ENCODE assay signal across 22 mouse cellular contexts in genomic region chr5:134613727-134614126, GRCm38 (mm10). TPM values are rescaled to one million over a fixed set of nuclear protein-coding genes. Genes with fewer than 3 reads are reported as not detected.
DNase-seq lines count a peak whose midpoint lies in the region; ATAC-seq and TF ChIP-seq lines count a peak whose summit lies in the region.
"Had no signal": no experiment of that assay in that cellular context is flagged by ENCODE, and none has a peak within 500 bp of the region (broad histone marks: within the 10 kb centered on the region; RNA-seq: fewer than 3 reads in every experiment).

No protein-coding gene starts in this region.

- 0 out of 2 replicates have a peak, but pooled peaks have one; percentile 5 for TF ChIP-seq CTCF in bone marrow macrophage, adult 2 months (IDR thresholded peaks at IDR 0.05; ENCODE audit: low read depth, low read length)

- H3K9me3 ChIP-seq in kidney, embryonic 15.5 days (replicated peaks): no peaks in the 10 kb centered on the region
- H3K9me3 ChIP-seq in midbrain, embryonic 15.5 days: no peaks in the 10 kb centered on the region
- no peaks in the 10 kb centered on the region for H3K9me3 ChIP-seq in intestine, embryonic 15.5 days
- H3K9me3 ChIP-seq: embryonic facial prominence, embryonic 15.5 days; hindbrain, embryonic 15.5 days; neural tube, embryonic 12.5 days had no signal

- ATAC-seq in kidney, embryonic 15.5 days (replicated peaks; ENCODE audit: low FRiP score): no peak
- ATAC-seq in monocyte, adult 5-6 weeks (replicated peaks; ENCODE audit: insufficient number of reproducible peaks, low FRiP score, low TSS enrichment, poor library complexity, severe bottlenecking): peak; percentile 37; the same call in 1 of the 2 replicates
- no peak for ATAC-seq in midbrain, embryonic 15.5 days (replicated peaks)
- ATAC-seq in intestine, embryonic 15.5 days: no peak
- ATAC-seq: activated CD4-positive, CD25-positive, alpha-beta regulatory T cell, adult 4 months; CD4-positive, CD25-positive, alpha-beta regulatory T cell, adult 4 months; forebrain, postnatal 0 days had no signal

- WGBS in kidney, embryonic 15.5 days: 82% methylated on average over 9 of the region's 9 CpGs
- 91% methylated on average over 9 of the region's 9 CpGs for WGBS in midbrain, embryonic 15.5 days
- WGBS in intestine, embryonic 15.5 days: 81% methylated on average over 9 of the region's 9 CpGs

- TF ChIP-seq POLR2A in bone marrow macrophage, adult 2 months (IDR thresholded peaks at IDR 0.05; ENCODE audit: borderline replicate concordance, low read depth, low read length): no peak

- no peaks in the 10 kb centered on the region for H3K4me1 ChIP-seq in kidney, embryonic 15.5 days
- peaks cover 46% of the 10 kb centered on the region for H3K4me1 ChIP-seq in bone marrow macrophage, adult 2 months (ENCODE audit: control insufficient read depth, insufficient read depth, low read length)
- H3K4me1 ChIP-seq in midbrain, embryonic 15.5 days: no peaks in the 10 kb centered on the region
- H3K4me1 ChIP-seq in intestine, embryonic 15.5 days (replicated peaks): 0 out of 2 replicates have a peak, but pooled peaks cover 4% of the 10 kb centered on the region
- H3K4me1 ChIP-seq: embryonic facial prominence, embryonic 15.5 days; neural tube, embryonic 12.5 days had no signal

- H3K36me3 ChIP-seq in kidney, embryonic 15.5 days: peaks cover 28% of the 10 kb centered on the region
- peaks cover 12% of the 10 kb centered on the region; the same call in 1 of the 2 replicates for H3K36me3 ChIP-seq in midbrain, embryonic 15.5 days (replicated peaks)
- H3K36me3 ChIP-seq in intestine, embryonic 15.5 days: peaks cover 8% of the 10 kb centered on the region; the same call in 1 of the 2 replicates

- no peaks in the 10 kb centered on the region for H3K27me3 ChIP-seq in kidney, embryonic 15.5 days
- no peaks in the 10 kb centered on the region for H3K27me3 ChIP-seq in midbrain, embryonic 15.5 days (replicated peaks)
- no peaks in the 10 kb centered on the region for H3K27me3 ChIP-seq in intestine, embryonic 15.5 days (replicated peaks)
- H3K27me3 ChIP-seq: embryonic facial prominence, embryonic 15.5 days; hindbrain, embryonic 15.5 days; neural tube, embryonic 12.5 days had no signal

- no peak overlapping the region for H3K4me3 ChIP-seq in kidney, embryonic 15.5 days (replicated peaks)
- H3K4me3 ChIP-seq in bone marrow macrophage, adult 2 months (ENCODE audit: insufficient read depth, low read length): peak overlapping the region; percentile 52
- H3K4me3 ChIP-seq in midbrain, embryonic 15.5 days: no peak overlapping the region
- no peak overlapping the region for H3K4me3 ChIP-seq in intestine, embryonic 15.5 days (replicated peaks)
- H3K4me3 ChIP-seq: embryonic facial prominence, embryonic 15.5 days; hindbrain, embryonic 15.5 days; neural tube, embryonic 12.5 days had no signal

- DNase-seq in kidney, postnatal 10 days: no peak
- DNase-seq in 416B (ENCODE audit: low read depth): peak; percentile 39
- DNase-seq in kidney, postnatal 4 days: no peak
- DNase-seq: cerebellum, adult 18-20 months; forebrain, postnatal 0 days; gastrocnemius, postnatal 36 days; kidney, adult 18-20 months; lung, embryonic 14.5 days; thymus, postnatal 14 days had no signal

- H3K9ac ChIP-seq in kidney, embryonic 15.5 days: no peak overlapping the region
- H3K9ac ChIP-seq in midbrain, embryonic 15.5 days: no peak overlapping the region
- no peak overlapping the region for H3K9ac ChIP-seq in intestine, embryonic 15.5 days
- H3K9ac ChIP-seq: embryonic facial prominence, embryonic 15.5 days; forebrain, postnatal 0 days; hindbrain, embryonic 15.5 days; lung, embryonic 14.5 days; neural tube, embryonic 12.5 days had no signal

- no peak overlapping the region for H3K4me2 ChIP-seq in kidney, embryonic 15.5 days
- no peak overlapping the region for H3K4me2 ChIP-seq in midbrain, embryonic 15.5 days
- no peak overlapping the region for H3K4me2 ChIP-seq in intestine, embryonic 15.5 days (replicated peaks)
- H3K4me2 ChIP-seq: embryonic facial prominence, embryonic 15.5 days; hindbrain, embryonic 15.5 days; lung, embryonic 14.5 days; midbrain, embryonic 11.5 days; neural tube, embryonic 12.5 days had no signal

- H3K27ac ChIP-seq in kidney, embryonic 15.5 days: 0 out of 2 replicates have a peak overlapping the region, but pooled peaks have one; percentile 9
- peak overlapping the region; percentile 92 for H3K27ac ChIP-seq in bone marrow macrophage, adult 2 months (ENCODE audit: insufficient read depth, low read depth, low read length)
- H3K27ac ChIP-seq in midbrain, embryonic 15.5 days: no peak overlapping the region
- no peak overlapping the region for H3K27ac ChIP-seq in intestine, embryonic 15.5 days
- H3K27ac ChIP-seq: embryonic facial prominence, embryonic 15.5 days; hindbrain, embryonic 15.5 days; neural tube, embryonic 12.5 days had no signal

RNA-seq across cellular contexts. Expression of gene Lat2, which starts 1.1 kb away (rescaled TPM):
- 3.2 and 3.4 TPM in 2 replicates for polyA plus RNA-seq in kidney, embryonic 15.5 days (2015; fragmentation: Nextera tagmentation; extraction: Ambion mirVana)
- 202 and 213 TPM in 2 replicates for polyA plus RNA-seq in bone marrow macrophage, adult 2 months (2012; ENCODE audit: insufficient read depth, insufficient read length, missing spikeins)
- 191 to 217 TPM (median 196 TPM) in 3 replicates for total RNA-seq in monocyte, adult 5-6 weeks (2017)
- polyA plus RNA-seq in midbrain, embryonic 15.5 days (2015; fragmentation: Nextera tagmentation; extraction: Ambion mirVana): 3.0 and 3.5 TPM in 2 replicates
- polyA plus RNA-seq in intestine, embryonic 15.5 days (2015; fragmentation: Nextera tagmentation; extraction: Ambion mirVana): 2.0 and 2.8 TPM in 2 replicates

RNA-seq across cellular contexts. Expression of gene Eif4h, which starts 25.6 kb away (rescaled TPM):
- polyA plus RNA-seq in kidney, embryonic 15.5 days (2015; fragmentation: Nextera tagmentation; extraction: Ambion mirVana): 435 and 459 TPM in 2 replicates
- polyA plus RNA-seq in bone marrow macrophage, adult 2 months (2012; ENCODE audit: insufficient read depth, insufficient read length, missing spikeins): 169 and 175 TPM in 2 replicates
- total RNA-seq in monocyte, adult 5-6 weeks (2017): 260 to 269 TPM (median 265 TPM) in 3 replicates
- 343 and 356 TPM in 2 replicates for polyA plus RNA-seq in midbrain, embryonic 15.5 days (2015; fragmentation: Nextera tagmentation; extraction: Ambion mirVana)
- polyA plus RNA-seq in intestine, embryonic 15.5 days (2015; fragmentation: Nextera tagmentation; extraction: Ambion mirVana): 382 and 397 TPM in 2 replicates

RNA-seq across cellular contexts. Expression of gene Rfc2, which starts 32.6 kb away (rescaled TPM):
- polyA plus RNA-seq in kidney, embryonic 15.5 days (2015; fragmentation: Nextera tagmentation; extraction: Ambion mirVana): 292 and 299 TPM in 2 replicates
- 90.0 and 91.9 TPM in 2 replicates for polyA plus RNA-seq in bone marrow macrophage, adult 2 months (2012; ENCODE audit: insufficient read depth, insufficient read length, missing spikeins)
- total RNA-seq in monocyte, adult 5-6 weeks (2017): 50.7 to 69.7 TPM (median 58.7 TPM) in 3 replicates
- polyA plus RNA-seq in midbrain, embryonic 15.5 days (2015; fragmentation: Nextera tagmentation; extraction: Ambion mirVana): 191 and 194 TPM in 2 replicates
- polyA plus RNA-seq in intestine, embryonic 15.5 days (2015; fragmentation: Nextera tagmentation; extraction: Ambion mirVana): 245 and 247 TPM in 2 replicates

RNA-seq across cellular contexts. Expression of gene Syna, which starts 53.8 kb away (rescaled TPM):
- polyA plus RNA-seq in kidney, embryonic 15.5 days (2015; fragmentation: Nextera tagmentation; extraction: Ambion mirVana): 0.32 TPM in 2 replicates
- not detected in 2 replicates for polyA plus RNA-seq in bone marrow macrophage, adult 2 months (2012; ENCODE audit: insufficient read depth, insufficient read length, missing spikeins)
- total RNA-seq in monocyte, adult 5-6 weeks (2017): not detected in 3 replicates
- 0.64 and 0.98 TPM in 2 replicates for polyA plus RNA-seq in midbrain, embryonic 15.5 days (2015; fragmentation: Nextera tagmentation; extraction: Ambion mirVana)
- polyA plus RNA-seq in intestine, embryonic 15.5 days (2015; fragmentation: Nextera tagmentation; extraction: Ambion mirVana): 0.06 and 0.10 TPM in 2 replicates
- total RNA-seq: forebrain, postnatal 0 days; gastrocnemius, postnatal 36 days had no signal
- polyA plus RNA-seq: heart, embryonic 14.5 days; limb, embryonic 11.5 days; lung, embryonic 14.5 days had no signal

Comparison
In these comparisons a context has a peak if more than half of its experiments do, and no peak if none do; other contexts are left out.
1. H3K27ac ChIP-seq: peak in kidney, embryonic 15.5 days (single experiment) and bone marrow macrophage, adult 2 months (single experiment); none in midbrain, embryonic 15.5 days (single experiment) and intestine, embryonic 15.5 days (single experiment).
2. RNA of gene Lat2, which starts 1.1 kb away (polyA plus RNA-seq): 202 to 213 TPM in bone marrow macrophage, adult 2 months; 3.0 to 3.5 TPM in midbrain, embryonic 15.5 days, 3.2 to 3.4 TPM in kidney, embryonic 15.5 days and 2.0 to 2.8 TPM in intestine, embryonic 15.5 days; every median in the first group is over 10 times any median in the second.